Mouse (Mus musculus): ENCODE data around the gene Cd247. TPM values are rescaled to one million over a fixed set of nuclear protein-coding genes. Genes with fewer than 3 reads are reported as not detected.

Gene Cd247
- polyA plus RNA-seq, 1 experiment from 2014 or later: 1.6 TPM

GRCm38 (mm10) chr1:165864864-165865795 is 76.6 kb downstream of the Cd247 start:
- peaks cover 38% of the 10 kb centered on the region for H3K36me3 ChIP-seq
- H3K4me3 ChIP-seq: no peak overlapping the region
- DNase-seq (ENCODE audit: low spot score): no peak
- 62% methylated on average over 14 of the region's 14 CpGs for WGBS
- H3K4me1 ChIP-seq: peaks cover 25% of the 10 kb centered on the region
- peak overlapping the region; percentile 55; the same call in 1 of the 2 replicates for H3K27ac ChIP-seq (replicated peaks)
- no peaks in the 10 kb centered on the region for H3K27me3 ChIP-seq (ENCODE audit: low read depth, poor library complexity, severe bottlenecking)
- H3K9me3 ChIP-seq (replicated peaks): no peaks in the 10 kb centered on the region

GRCm38 (mm10) chr1:165866630-165867280 is 78.3 kb downstream of the Cd247 start:
- 87% methylated on average over 5 of the region's 5 CpGs for WGBS
- no peaks in the 10 kb centered on the region for H3K27me3 ChIP-seq (ENCODE audit: low read depth, poor library complexity, severe bottlenecking)
- peaks cover 41% of the 10 kb centered on the region for H3K36me3 ChIP-seq
- H3K9me3 ChIP-seq (replicated peaks): no peaks in the 10 kb centered on the region
- no peak for DNase-seq (ENCODE audit: low spot score)
- H3K4me3 ChIP-seq: no peak overlapping the region
- H3K4me1 ChIP-seq: peaks cover 17% of the 10 kb centered on the region
- H3K27ac ChIP-seq (replicated peaks): no peak overlapping the region

GRCm38 (mm10) chr1:165868659-165869058 is 80.2 kb downstream of the Cd247 start:
- no peak for DNase-seq (ENCODE audit: low spot score)
- no peak overlapping the region for H3K27ac ChIP-seq (replicated peaks)
- H3K4me1 ChIP-seq: peaks cover 11% of the 10 kb centered on the region
- no peak overlapping the region for H3K4me3 ChIP-seq
- no peaks in the 10 kb centered on the region for H3K27me3 ChIP-seq (ENCODE audit: low read depth, poor library complexity, severe bottlenecking)
- peaks cover 42% of the 10 kb centered on the region for H3K36me3 ChIP-seq
- no peaks in the 10 kb centered on the region for H3K9me3 ChIP-seq (replicated peaks)
- 87% methylated on average over 8 of the region's 8 CpGs for WGBS

GRCm38 (mm10) chr1:165874645-165875044 is 86.2 kb downstream of the Cd247 start:
- H3K4me3 ChIP-seq: no peak overlapping the region
- 0 out of 2 replicates have a peak, but pooled peaks cover 3% of the 10 kb centered on the region for H3K4me1 ChIP-seq
- peaks cover 63% of the 10 kb centered on the region for H3K36me3 ChIP-seq
- H3K27me3 ChIP-seq (ENCODE audit: low read depth, poor library complexity, severe bottlenecking): no peaks in the 10 kb centered on the region
- H3K9me3 ChIP-seq (replicated peaks): no peaks in the 10 kb centered on the region
- no peak for DNase-seq (ENCODE audit: low spot score)
- no peak overlapping the region for H3K27ac ChIP-seq (replicated peaks)
- 55% methylated on average over 8 of the region's 8 CpGs for WGBS

- H3K36me3 ChIP-seq: peaks cover 67% of the 10 kb centered on the region
Observed at GRCm38 (mm10) chr1:165875520-165876284, 87.2 kb downstream of the Cd247 start.

GRCm38 (mm10) chr1:165878751-165879150 is 90.3 kb downstream of the Cd247 start:
- peaks cover 71% of the 10 kb centered on the region for H3K36me3 ChIP-seq
- no peak overlapping the region for H3K4me3 ChIP-seq
- no peaks in the 10 kb centered on the region for H3K9me3 ChIP-seq (replicated peaks)
- no peak for DNase-seq (ENCODE audit: low spot score)
- WGBS: 98% methylated on average over 2 of the region's 2 CpGs
- H3K27ac ChIP-seq (replicated peaks): no peak overlapping the region
- H3K27me3 ChIP-seq (ENCODE audit: low read depth, poor library complexity, severe bottlenecking): no peaks in the 10 kb centered on the region
- 0 out of 2 replicates have a peak, but pooled peaks cover 3% of the 10 kb centered on the region for H3K4me1 ChIP-seq

More at GRCm38 (mm10) chr1:165875520-165876284, 87.2 kb downstream of the Cd247 start:
- Histone ChIP-seq H3K9me3 (replicated peaks) (no peaks in the 10 kb centered on the region), H3K27ac (replicated peaks) (no peak overlapping the region), H3K4me3 (no peak overlapping the region), H3K4me1 (0 out of 2 replicates have a peak, but pooled peaks cover 3% of the 10 kb centered on the region), H3K27me3 (ENCODE audit: low read depth, poor library complexity, severe bottlenecking) (no peaks in the 10 kb centered on the region)
- 91% methylated on average over 6 of the region's 6 CpGs for WGBS
- no peak for DNase-seq (ENCODE audit: low spot score)

- Histone ChIP-seq H3K4me1 (no peaks in the 10 kb centered on the region), H3K9me3 (replicated peaks) (no peaks in the 10 kb centered on the region), H3K27ac (replicated peaks) (no peak overlapping the region), H3K36me3 (peaks cover 60% of the 10 kb centered on the region), H3K27me3 (ENCODE audit: low read depth, poor library complexity, severe bottlenecking) (no peaks in the 10 kb centered on the region), H3K4me3 (no peak overlapping the region)
- 67% methylated on average over 8 of the region's 8 CpGs for WGBS
- no peak for DNase-seq (ENCODE audit: low spot score)
Observed at GRCm38 (mm10) chr1:165882146-165882900, 93.8 kb downstream of the Cd247 start.

GRCm38 (mm10) chr1:165891686-165892085 is 103.2 kb downstream of the Cd247 start:
- H3K9me3 ChIP-seq (replicated peaks): no peaks in the 10 kb centered on the region
- no peaks in the 10 kb centered on the region for H3K27me3 ChIP-seq (ENCODE audit: low read depth, poor library complexity, severe bottlenecking)
- no peaks in the 10 kb centered on the region for H3K4me1 ChIP-seq
- H3K27ac ChIP-seq (replicated peaks): no peak overlapping the region
- WGBS: 91% methylated on average over 2 of the region's 2 CpGs
- peaks cover 89% of the 10 kb centered on the region for H3K36me3 ChIP-seq
- no peak for DNase-seq (ENCODE audit: low spot score)
- H3K4me3 ChIP-seq: no peak overlapping the region

- H3K27me3 ChIP-seq (ENCODE audit: low read depth, poor library complexity, severe bottlenecking): no peaks in the 10 kb centered on the region
- 81% methylated on average over 1 of the region's 1 CpGs for WGBS
- H3K36me3 ChIP-seq: peaks cover 82% of the 10 kb centered on the region
- H3K4me3 ChIP-seq: no peak overlapping the region
- no peaks in the 10 kb centered on the region for H3K9me3 ChIP-seq (replicated peaks)
- peaks cover 4% of the 10 kb centered on the region for H3K4me1 ChIP-seq
- DNase-seq (ENCODE audit: low spot score): no peak
- H3K27ac ChIP-seq (replicated peaks): no peak overlapping the region
Observed at GRCm38 (mm10) chr1:165903596-165903995, 115.1 kb downstream of the Cd247 start.

- DNase-seq (ENCODE audit: low spot score): no peak
- WGBS: 90% methylated on average over 2 of the region's 2 CpGs
- Histone ChIP-seq H3K4me3 (no peak overlapping the region), H3K27ac (replicated peaks) (no peak overlapping the region), H3K36me3 (peaks cover 79% of the 10 kb centered on the region), H3K4me1 (peaks cover 4% of the 10 kb centered on the region), H3K27me3 (ENCODE audit: low read depth, poor library complexity, severe bottlenecking) (no peaks in the 10 kb centered on the region), H3K9me3 (replicated peaks) (no peaks in the 10 kb centered on the region)
Observed at GRCm38 (mm10) chr1:165908153-165908552, 119.7 kb downstream of the Cd247 start.

GRCm38 (mm10) chr1:165908806-165909205 is 120.3 kb downstream of the Cd247 start:
- Histone ChIP-seq H3K4me1 (peaks cover under 1% of the 10 kb centered on the region; the same call in 1 of the 2 replicates), H3K27ac (replicated peaks) (no peak overlapping the region), H3K4me3 (no peak overlapping the region), H3K9me3 (replicated peaks) (no peaks in the 10 kb centered on the region), H3K27me3 (ENCODE audit: low read depth, poor library complexity, severe bottlenecking) (no peaks in the 10 kb centered on the region), H3K36me3 (peaks cover 73% of the 10 kb centered on the region)
- 67% methylated on average over 3 of the region's 3 CpGs for WGBS
- DNase-seq (ENCODE audit: low spot score): no peak

- no peak overlapping the region for H3K4me3 ChIP-seq
- no peak for DNase-seq (ENCODE audit: low spot score)
- 92% methylated on average over 3 of the region's 3 CpGs for WGBS
- no peaks in the 10 kb centered on the region for H3K27me3 ChIP-seq (ENCODE audit: low read depth, poor library complexity, severe bottlenecking)
- H3K36me3 ChIP-seq: peaks cover 68% of the 10 kb centered on the region
- no peaks in the 10 kb centered on the region; the same call in 1 of the 2 replicates for H3K4me1 ChIP-seq
- no peaks in the 10 kb centered on the region for H3K9me3 ChIP-seq (replicated peaks)
- no peak overlapping the region for H3K27ac ChIP-seq (replicated peaks)
Observed at GRCm38 (mm10) chr1:165909471-165909870, 121.0 kb downstream of the Cd247 start.
